Mouse (Mus musculus): ENCODE results near the gene Gucy2g. TPM values are rescaled to one million over a fixed set of nuclear protein-coding genes. Genes with fewer than 3 reads are reported as not detected.

Gucy2g gene
- total and polyA plus RNA-seq, 3 experiments, result 0.11 TPM; not detected in 2

GRCm38 (mm10) chr19:55168360-55168759 lies 72.7 kb downstream of the Gucy2g start:
- Histone ChIP-seq H3K27me3 (ENCODE audit: insufficient read depth, low read length) (peaks cover 3% of the 10 kb centered on the region; the same call in 1 of the 2 replicates), H3K4me1 (ENCODE audit: insufficient read depth, low read depth, low read length) (no peaks in the 10 kb centered on the region), H3K4me3 (ENCODE audit: low read depth, low read length) (no peak overlapping the region), H3K36me3 (replicated peaks) (no peaks in the 10 kb centered on the region), H3K9me3 (replicated peaks) (peaks cover 3% of the 10 kb centered on the region; the same call in 1 of the 2 replicates)
- DNase-seq (ENCODE audit: low spot score), result no peak
- TF ChIP-seq CTCF (IDR thresholded peaks at IDR 0.05; ENCODE audit: low read depth, low read length) (no peak), POLR2AphosphoS5 (IDR thresholded peaks at IDR 0.05; ENCODE audit: insufficient replicate concordance, low read depth, low read length) (no peak), GATA2 (IDR thresholded peaks at IDR 0.05; ENCODE audit: borderline replicate concordance, low read depth, low read length) (no peak), TAL1 (conservative IDR thresholded peaks at IDR 0.05; ENCODE audit: low read depth, low read length) (no peak), GATA1 (IDR thresholded peaks at IDR 0.05; ENCODE audit: borderline replicate concordance, low read length) (no peak)
- no peak for ATAC-seq (ENCODE audit: extremely low read depth, insufficient number of reproducible peaks, low FRiP score, poor library complexity, severe bottlenecking)

- no peaks in the 10 kb centered on the region for H3K36me3 ChIP-seq (replicated peaks)
- no peak overlapping the region for H3K4me3 ChIP-seq (ENCODE audit: low read depth, low read length)
- TF ChIP-seq POLR2AphosphoS5 (IDR thresholded peaks at IDR 0.05; ENCODE audit: insufficient replicate concordance, low read depth, low read length) (no peak), CTCF (IDR thresholded peaks at IDR 0.05; ENCODE audit: low read depth, low read length) (no peak), GATA1 (IDR thresholded peaks at IDR 0.05; ENCODE audit: borderline replicate concordance, low read length) (no peak), GATA2 (IDR thresholded peaks at IDR 0.05; ENCODE audit: borderline replicate concordance, low read depth, low read length) (no peak), TAL1 (conservative IDR thresholded peaks at IDR 0.05; ENCODE audit: low read depth, low read length) (no peak)
- ATAC-seq (ENCODE audit: extremely low read depth, insufficient number of reproducible peaks, low FRiP score, poor library complexity, severe bottlenecking) (no peak), DNase-seq (ENCODE audit: low spot score) (no peak)
- peaks cover 3% of the 10 kb centered on the region; the same call in 1 of the 2 replicates for H3K27me3 ChIP-seq (ENCODE audit: insufficient read depth, low read length)
- peaks cover 3% of the 10 kb centered on the region; the same call in 1 of the 2 replicates for H3K9me3 ChIP-seq (replicated peaks)
- H3K4me1 ChIP-seq (ENCODE audit: insufficient read depth, low read depth, low read length), result no peaks in the 10 kb centered on the region
These were observed 73.3 kb downstream of the Gucy2g start for GRCm38 (mm10) chr19:55167741-55168140.

GRCm38 (mm10) chr19:55166741-55167140 lies 74.3 kb downstream of the Gucy2g start:
- DNase-seq (ENCODE audit: low spot score) (no peak), ATAC-seq (ENCODE audit: extremely low read depth, insufficient number of reproducible peaks, low FRiP score, poor library complexity, severe bottlenecking) (no peak)
- TF ChIP-seq POLR2AphosphoS5 (IDR thresholded peaks at IDR 0.05; ENCODE audit: insufficient replicate concordance, low read depth, low read length), result no peak
- TF ChIP-seq GATA2 (IDR thresholded peaks at IDR 0.05; ENCODE audit: borderline replicate concordance, low read depth, low read length), result no peak
- TF ChIP-seq GATA1 (IDR thresholded peaks at IDR 0.05; ENCODE audit: borderline replicate concordance, low read length), result no peak
- no peak for TF ChIP-seq TAL1 (conservative IDR thresholded peaks at IDR 0.05; ENCODE audit: low read depth, low read length)
- TF ChIP-seq CTCF (IDR thresholded peaks at IDR 0.05; ENCODE audit: low read depth, low read length), result no peak
- no peaks in the 10 kb centered on the region for H3K36me3 ChIP-seq (replicated peaks)
- no peaks in the 10 kb centered on the region for H3K4me1 ChIP-seq (ENCODE audit: insufficient read depth, low read depth, low read length)
- H3K27me3 ChIP-seq (ENCODE audit: insufficient read depth, low read length), result peaks cover 3% of the 10 kb centered on the region; the same call in 1 of the 2 replicates
- no peak overlapping the region for H3K4me3 ChIP-seq (ENCODE audit: low read depth, low read length)
- peaks cover 3% of the 10 kb centered on the region; the same call in 1 of the 2 replicates for H3K9me3 ChIP-seq (replicated peaks)

- no peaks in the 10 kb centered on the region for H3K4me1 ChIP-seq (ENCODE audit: insufficient read depth, low read depth, low read length)
- DNase-seq (ENCODE audit: low spot score) (no peak), ATAC-seq (ENCODE audit: extremely low read depth, insufficient number of reproducible peaks, low FRiP score, poor library complexity, severe bottlenecking) (no peak)
- H3K27me3 ChIP-seq (ENCODE audit: insufficient read depth, low read length), result peaks cover 3% of the 10 kb centered on the region; the same call in 1 of the 2 replicates
- H3K4me3 ChIP-seq (ENCODE audit: low read depth, low read length), result no peak overlapping the region
- H3K9me3 ChIP-seq (replicated peaks), result peaks cover 3% of the 10 kb centered on the region; the same call in 1 of the 2 replicates
- no peak for TF ChIP-seq TAL1 (conservative IDR thresholded peaks at IDR 0.05; ENCODE audit: low read depth, low read length)
- TF ChIP-seq GATA1 (IDR thresholded peaks at IDR 0.05; ENCODE audit: borderline replicate concordance, low read length), result no peak
- TF ChIP-seq POLR2AphosphoS5 (IDR thresholded peaks at IDR 0.05; ENCODE audit: insufficient replicate concordance, low read depth, low read length), result no peak
- TF ChIP-seq CTCF (IDR thresholded peaks at IDR 0.05; ENCODE audit: low read depth, low read length), result no peak
- no peak for TF ChIP-seq GATA2 (IDR thresholded peaks at IDR 0.05; ENCODE audit: borderline replicate concordance, low read depth, low read length)
- H3K36me3 ChIP-seq (replicated peaks), result no peaks in the 10 kb centered on the region
These were observed 75.1 kb downstream of the Gucy2g start for GRCm38 (mm10) chr19:55165954-55166353.

- H3K27me3 ChIP-seq (ENCODE audit: insufficient read depth, low read length), result peaks cover 3% of the 10 kb centered on the region; the same call in 1 of the 2 replicates
- no peaks in the 10 kb centered on the region for H3K36me3 ChIP-seq (replicated peaks)
- DNase-seq (ENCODE audit: low spot score), result no peak
- ATAC-seq (ENCODE audit: extremely low read depth, insufficient number of reproducible peaks, low FRiP score, poor library complexity, severe bottlenecking), result no peak
- no peaks in the 10 kb centered on the region for H3K4me1 ChIP-seq (ENCODE audit: insufficient read depth, low read depth, low read length)
- no peak overlapping the region for H3K4me3 ChIP-seq (ENCODE audit: low read depth, low read length)
- H3K9me3 ChIP-seq (replicated peaks), result peaks cover 3% of the 10 kb centered on the region; the same call in 1 of the 2 replicates
- no peak for TF ChIP-seq TAL1 (conservative IDR thresholded peaks at IDR 0.05; ENCODE audit: low read depth, low read length)
These were observed 75.7 kb downstream of the Gucy2g start for GRCm38 (mm10) chr19:55165183-55165865.

GRCm38 (mm10) chr19:55164162-55164561 lies 76.9 kb downstream of the Gucy2g start:
- Histone ChIP-seq H3K27me3 (ENCODE audit: insufficient read depth, low read length) (peaks cover 3% of the 10 kb centered on the region; the same call in 1 of the 2 replicates), H3K4me3 (ENCODE audit: low read depth, low read length) (no peak overlapping the region), H3K9me3 (replicated peaks) (no peaks in the 10 kb centered on the region), H3K4me1 (ENCODE audit: insufficient read depth, low read depth, low read length) (no peaks in the 10 kb centered on the region), H3K36me3 (replicated peaks) (no peaks in the 10 kb centered on the region)
- TF ChIP-seq CTCF (IDR thresholded peaks at IDR 0.05; ENCODE audit: low read depth, low read length) (no peak), GATA2 (IDR thresholded peaks at IDR 0.05; ENCODE audit: borderline replicate concordance, low read depth, low read length) (no peak), POLR2AphosphoS5 (IDR thresholded peaks at IDR 0.05; ENCODE audit: insufficient replicate concordance, low read depth, low read length) (no peak), TAL1 (conservative IDR thresholded peaks at IDR 0.05; ENCODE audit: low read depth, low read length) (no peak), GATA1 (IDR thresholded peaks at IDR 0.05; ENCODE audit: borderline replicate concordance, low read length) (no peak)
- no peak for DNase-seq (ENCODE audit: low spot score)
- ATAC-seq (ENCODE audit: extremely low read depth, insufficient number of reproducible peaks, low FRiP score, poor library complexity, severe bottlenecking), result no peak
